Mouse (Mus musculus) hindbrain, embryonic 16.5 days (tissue): ENCODE data around the gene Htr1a. TPM values are rescaled to one million over a fixed set of nuclear protein-coding genes. Genes with fewer than 3 reads are reported as not detected.

Experiments used
- ATAC-seq: fragments of 200-750 bp; cut with Nextera tagmentation; 2 replicates; pipeline ENCODE4 v1.8.0; 2017; ENCODE audit warnings: moderate TSS enrichment, moderate library complexity
- H3K27ac ChIP-seq: fragments of 300-500 bp; sonication (generic); 2 replicates; pipeline ENCODE4 v1.5.1; 2014; ENCODE audit warnings: low read depth, mild to moderate bottlenecking, control low read depth, low read length, moderate library complexity
- H3K27me3 ChIP-seq: fragments of 300-500 bp; sonication (generic); replicated peaks from 2 replicates; pipeline ENCODE4 v1.6.1; 2014; ENCODE audit warnings: low read length; ENCODE audit not compliant: control insufficient read depth, insufficient read depth
- H3K36me3 ChIP-seq: fragments of 300-500 bp; sonication (generic); 2 replicates; pipeline ENCODE4 v1.6.1; 2014; ENCODE audit warnings: mild to moderate bottlenecking, low read length, moderate library complexity, mixed read lengths; ENCODE audit not compliant: control insufficient read depth, insufficient read depth
- H3K4me1 ChIP-seq: fragments of 300-500 bp; sonication (generic); 2 replicates; pipeline ENCODE4 v1.6.1; 2014; ENCODE audit warnings: low read depth, low read length; ENCODE audit not compliant: control insufficient read depth, insufficient read depth
- H3K4me2 ChIP-seq: fragments of 300-500 bp; sonication (generic); 2 replicates; pipeline ENCODE4 v1.6.1; 2014; ENCODE audit warnings: mild to moderate bottlenecking, low read length, control low read depth, moderate library complexity
- H3K4me3 ChIP-seq: fragments of 300-500 bp; sonication (generic); 2 replicates; pipeline ENCODE4 v1.5.1; 2014; ENCODE audit warnings: mild to moderate bottlenecking, low read length, control low read depth, moderate library complexity
- H3K9ac ChIP-seq: fragments of 300-500 bp; sonication (generic); 2 replicates; pipeline ENCODE4 v1.6.1; 2014; ENCODE audit warnings: low read depth, mild to moderate bottlenecking, control low read depth, low read length, moderate library complexity
- H3K9me3 ChIP-seq: fragments of 300-500 bp; sonication (generic); 2 replicates; pipeline ENCODE4 v1.6.1; 2014; ENCODE audit warnings: mild to moderate bottlenecking, low read length, moderate library complexity; ENCODE audit not compliant: control insufficient read depth
- WGBS: fragments of 180-500 bp; shearing (Covaris S2); extraction: QIAGEN DNeasy Blood & Tissue Kit; methylation state at CpG from one replicate; pipeline ENCODE4 v1.1.7; 2014; 5-methylcytosine and 5-hydroxymethylcytosine counted together
- polyA plus RNA-seq: library from polyadenylated mRNA; unstranded; fragments of >200 nt; fragmentation: Nextera tagmentation; extraction: Ambion mirVana; gene quantifications from 2 replicates; pipeline ENCODE4 v1.2.1, GENCODE M21; 2015

Htr1a gene
- polyA plus RNA-seq, 1 experiment from 2014 or later, result 6.1 TPM

- no peak for ATAC-seq
- H3K36me3 ChIP-seq, result no peaks in the 10 kb centered on the region
- H3K27ac ChIP-seq, result no peak overlapping the region
- peaks cover 13% of the 10 kb centered on the region for H3K27me3 ChIP-seq
- H3K9me3 ChIP-seq, result no peaks in the 10 kb centered on the region
- H3K4me2 ChIP-seq, result peak overlapping the region; percentile 28
- 5% methylated on average over 4 of the region's 4 CpGs for WGBS
- no peak overlapping the region for H3K9ac ChIP-seq
- H3K4me3 ChIP-seq, result peak overlapping the region; percentile 6; the same call in 1 of the 2 replicates
- H3K4me1 ChIP-seq, result peaks cover 4% of the 10 kb centered on the region; the same call in 1 of the 2 replicates
Measured at GRCm38 (mm10) chr13:105446239-105446638, 2.8 kb downstream of the Htr1a start.

- Histone ChIP-seq H3K4me2 (no peak overlapping the region), H3K27me3 (peaks cover 13% of the 10 kb centered on the region), H3K4me1 (peaks cover 4% of the 10 kb centered on the region; the same call in 1 of the 2 replicates), H3K36me3 (no peaks in the 10 kb centered on the region), H3K4me3 (no peak overlapping the region), H3K27ac (no peak overlapping the region), H3K9ac (no peak overlapping the region), H3K9me3 (no peaks in the 10 kb centered on the region)
- ATAC-seq, result no peak
- WGBS, result 33% methylated on average over 2 of the region's 2 CpGs
Measured at GRCm38 (mm10) chr13:105447695-105448094, 4.3 kb downstream of the Htr1a start.

DNA sequence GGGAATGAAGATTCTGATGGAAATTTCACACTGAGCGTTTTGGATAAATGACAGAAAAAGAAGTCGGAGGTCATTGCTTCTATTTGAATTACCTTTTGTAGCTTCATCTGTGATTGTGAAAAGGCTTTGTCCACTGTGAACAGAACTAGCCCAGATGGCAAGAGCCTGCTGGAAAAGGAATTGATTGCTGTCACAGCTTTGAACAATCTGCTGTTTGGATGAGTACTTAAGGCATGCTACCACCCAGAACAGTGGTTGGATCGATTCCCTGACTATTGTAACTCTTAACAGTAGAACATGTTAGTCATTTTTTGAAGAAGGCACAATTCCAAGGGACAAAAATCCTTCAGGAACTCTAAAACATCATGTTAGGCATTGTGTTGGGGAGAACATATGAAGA, 8.1 kb downstream of the Htr1a start:
- no peak overlapping the region for H3K27ac ChIP-seq
- H3K4me3 ChIP-seq, result no peak overlapping the region
- peaks cover under 1% of the 10 kb centered on the region for H3K27me3 ChIP-seq
- WGBS, result 51% methylated on average over 3 of the region's 3 CpGs
- no peak overlapping the region for H3K9ac ChIP-seq
- no peaks in the 10 kb centered on the region for H3K36me3 ChIP-seq
- no peaks in the 10 kb centered on the region for H3K4me1 ChIP-seq
- no peak for ATAC-seq
- H3K4me2 ChIP-seq, result no peak overlapping the region
- no peaks in the 10 kb centered on the region for H3K9me3 ChIP-seq

Other genes with a start within 250 kb of the Htr1a start
- gene Rnf180, start 148.8 kb upstream of the Htr1a start, polyA plus RNA-seq, result 40.0 and 42.0 TPM in 2 replicates